Mouse (Mus musculus): ENCODE results near the gene Gtf2h4.

- no peak for TF ChIP-seq CTCF (IDR thresholded peaks at IDR 0.05; ENCODE audit: extremely low read depth, insufficient read length, insufficient replicate concordance, low read depth, low read length)
- no peak for TF ChIP-seq POLR2A (IDR thresholded peaks at IDR 0.05; ENCODE audit: low read depth, low read length)
These were observed 30.3 kb upstream of the Gtf2h4 start for GRCm38 (mm10) chr17:35703751-35704271.
